Mouse (Mus musculus): ENCODE data around the gene Gm42791. TPM values are rescaled to one million over a fixed set of nuclear protein-coding genes. Genes with fewer than 3 reads are reported as not detected.
A peak's percentile ranks its signal among the peaks of the same experiment; 100 is the strongest.

Gene Gm42791
- total RNA-seq, 2 experiments from 2014 or later, result 34.0 to 39.1 TPM

- intact Hi-C loops (cut with DNase I), result no loop called here
Measured at GRCm38 (mm10) chr5:148992598-148992997, 2.3 kb downstream of the Gm42791 start.

DNA sequence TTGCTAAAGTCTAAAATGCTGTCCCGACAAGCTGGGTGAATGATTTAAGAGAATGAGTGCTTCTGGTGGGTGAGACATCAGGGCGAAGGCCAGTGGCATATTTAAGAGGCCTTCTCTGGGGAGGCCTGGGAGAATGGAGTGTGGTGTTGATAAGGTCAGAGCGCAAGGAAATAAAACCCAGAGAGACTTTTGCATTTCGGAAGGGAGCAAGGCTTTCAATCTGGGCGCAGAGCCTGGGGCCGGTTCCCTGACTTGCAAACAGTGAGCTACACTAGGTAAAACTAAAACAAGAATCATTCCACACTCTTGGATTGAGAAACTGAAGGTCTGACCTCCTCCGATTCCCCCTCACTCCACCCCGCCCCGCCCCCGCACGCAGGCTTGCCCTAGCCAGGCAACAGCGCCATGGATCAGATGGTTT is 4.0 kb downstream of the Gm42791 start:
- intact Hi-C loops (cut with DNase I), result no loop called here
- Histone ChIP-seq H3K27ac (peak overlapping the region; percentile 19; the same call in 1 of the 2 replicates), H3K4me3 (no peak overlapping the region)
- no peak for DNase-seq (ENCODE audit: extremely low spot score in 1 of 2, low spot score in 2 of 2)
- no peak for TF ChIP-seq CTCF (IDR thresholded peaks at IDR 0.05)

More at GRCm38 (mm10) chr5:148992598-148992997, 2.3 kb downstream of the Gm42791 start:
- no peak for DNase-seq (ENCODE audit: extremely low spot score in 1 of 2, low spot score in 2 of 2)
- no peak overlapping the region for H3K27ac ChIP-seq
- no peak for TF ChIP-seq CTCF (IDR thresholded peaks at IDR 0.05)
- no peak overlapping the region for H3K4me3 ChIP-seq

- H3K4me3 ChIP-seq, result no peak overlapping the region
- intact Hi-C loops (cut with DNase I), result no loop called here
- peak; percentile 42 for TF ChIP-seq CTCF (IDR thresholded peaks at IDR 0.05)
- DNase-seq (ENCODE audit: extremely low spot score in 1 of 2, low spot score in 2 of 2), result no peak
- H3K27ac ChIP-seq, result no peak overlapping the region
Measured at GRCm38 (mm10) chr5:148989480-148989879, 5.5 kb downstream of the Gm42791 start.

GRCm38 (mm10) chr5:148984961-148985360 is 10.0 kb downstream of the Gm42791 start:
- Histone ChIP-seq H3K4me3 (no peak overlapping the region), H3K27ac (no peak overlapping the region)
- TF ChIP-seq CTCF (IDR thresholded peaks at IDR 0.05), result no peak
- intact Hi-C loops (cut with DNase I), result no loop called here
- DNase-seq (ENCODE audit: extremely low spot score in 1 of 2, low spot score in 2 of 2), result no peak

DNA sequence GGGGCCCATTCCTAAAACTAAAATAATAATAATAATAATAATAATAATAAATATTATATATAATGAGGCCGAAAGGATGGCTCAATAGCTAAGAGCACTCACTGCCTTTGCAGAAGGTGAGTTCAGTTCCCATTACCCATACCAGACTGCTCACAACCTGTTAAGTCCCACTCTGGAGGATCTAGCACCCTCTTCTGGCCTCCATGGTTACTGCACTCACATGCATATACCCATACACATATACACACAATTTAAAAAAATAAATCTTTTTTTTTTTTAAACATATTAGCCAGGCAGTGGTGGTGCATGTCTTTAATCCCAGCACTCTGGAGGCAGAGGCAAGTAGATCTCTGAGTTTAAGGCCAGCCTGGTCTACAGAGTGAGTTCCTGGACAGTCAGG is 11.3 kb downstream of the Gm42791 start:
- no peak for TF ChIP-seq CTCF (IDR thresholded peaks at IDR 0.05)
- DNase-seq (ENCODE audit: extremely low spot score in 1 of 2, low spot score in 2 of 2), result no peak
- intact Hi-C loops (cut with DNase I), result no loop called here
- Histone ChIP-seq H3K27ac (no peak overlapping the region), H3K4me3 (no peak overlapping the region)

DNA sequence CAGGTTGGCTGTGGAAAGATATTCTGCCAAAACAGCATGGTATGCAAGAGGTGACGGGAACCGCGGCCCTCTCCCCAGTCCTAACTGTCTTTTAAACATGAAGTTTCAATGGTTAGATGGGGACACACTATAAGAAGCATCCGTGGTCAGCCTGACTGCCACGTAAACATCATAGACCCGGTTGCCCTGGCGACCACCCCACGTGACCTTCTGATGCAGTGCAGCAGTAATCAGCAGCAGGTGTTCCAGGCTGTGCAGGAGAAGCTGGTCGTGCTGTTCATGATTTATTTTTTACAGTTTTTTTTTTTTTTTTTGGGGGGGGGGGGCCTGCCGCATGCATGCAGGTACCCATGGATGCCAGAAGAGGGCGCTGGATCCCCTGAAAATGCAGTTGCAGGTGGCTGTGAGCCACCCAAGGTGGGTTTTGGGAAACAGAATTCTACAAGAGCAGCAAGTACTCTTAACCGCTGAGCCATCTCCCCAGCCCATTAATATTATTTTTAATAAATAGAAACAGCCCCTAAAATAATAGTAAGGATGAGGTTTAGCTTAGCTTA is 11.8 kb downstream of the Gm42791 start:
- no peak for DNase-seq (ENCODE audit: extremely low spot score in 1 of 2, low spot score in 2 of 2)
- Histone ChIP-seq H3K4me3 (no peak overlapping the region), H3K27ac (no peak overlapping the region)
- TF ChIP-seq CTCF (IDR thresholded peaks at IDR 0.05), result no peak; the same call in 1 of the 2 replicates
- intact Hi-C loops (cut with DNase I), result no loop called here

DNA sequence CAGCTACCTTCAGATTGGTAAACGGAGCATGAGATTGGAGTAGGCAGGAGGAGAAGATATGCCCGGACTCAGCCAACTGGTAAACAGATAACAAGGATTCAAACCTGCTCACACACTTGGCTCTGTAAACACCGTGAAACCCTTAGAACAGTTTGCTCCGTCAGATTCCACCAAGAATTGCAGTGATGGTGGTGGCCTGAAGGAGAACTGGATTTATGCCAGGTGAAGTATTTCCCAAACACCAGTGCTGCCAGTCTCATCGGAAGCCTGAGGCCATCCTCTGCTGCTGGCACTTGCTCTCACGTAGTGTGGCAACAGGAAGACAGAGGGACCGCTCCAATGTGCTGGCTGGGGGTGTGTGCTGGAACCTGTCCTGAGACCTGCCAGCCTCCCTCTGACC is 12.6 kb downstream of the Gm42791 start:
- no peak for DNase-seq (ENCODE audit: extremely low spot score in 1 of 2, low spot score in 2 of 2)
- no peak overlapping the region for H3K27ac ChIP-seq
- intact Hi-C loops (cut with DNase I), result no loop called here
- no peak overlapping the region for H3K4me3 ChIP-seq
- no peak for TF ChIP-seq CTCF (IDR thresholded peaks at IDR 0.05)

DNA sequence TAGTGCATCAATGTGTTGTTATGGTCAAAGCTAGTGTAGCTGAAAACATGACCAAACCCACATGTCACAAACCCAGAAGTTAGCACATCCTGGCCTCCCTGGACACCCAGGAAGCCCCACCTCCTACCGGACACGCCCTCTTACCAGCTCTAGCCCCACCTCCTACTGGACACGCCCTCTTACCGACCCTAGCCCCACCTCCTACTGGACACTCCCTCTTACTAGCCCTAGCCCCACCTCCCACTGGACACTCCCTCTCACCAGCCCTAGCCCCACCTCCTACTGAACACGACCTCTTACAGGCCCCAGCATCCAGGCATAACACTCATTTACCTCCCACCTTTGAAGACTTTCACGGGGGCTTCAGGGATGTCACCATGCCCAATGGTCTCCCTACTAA is 14.3 kb downstream of the Gm42791 start:
- intact Hi-C loops (cut with DNase I), result no loop called here

DNA sequence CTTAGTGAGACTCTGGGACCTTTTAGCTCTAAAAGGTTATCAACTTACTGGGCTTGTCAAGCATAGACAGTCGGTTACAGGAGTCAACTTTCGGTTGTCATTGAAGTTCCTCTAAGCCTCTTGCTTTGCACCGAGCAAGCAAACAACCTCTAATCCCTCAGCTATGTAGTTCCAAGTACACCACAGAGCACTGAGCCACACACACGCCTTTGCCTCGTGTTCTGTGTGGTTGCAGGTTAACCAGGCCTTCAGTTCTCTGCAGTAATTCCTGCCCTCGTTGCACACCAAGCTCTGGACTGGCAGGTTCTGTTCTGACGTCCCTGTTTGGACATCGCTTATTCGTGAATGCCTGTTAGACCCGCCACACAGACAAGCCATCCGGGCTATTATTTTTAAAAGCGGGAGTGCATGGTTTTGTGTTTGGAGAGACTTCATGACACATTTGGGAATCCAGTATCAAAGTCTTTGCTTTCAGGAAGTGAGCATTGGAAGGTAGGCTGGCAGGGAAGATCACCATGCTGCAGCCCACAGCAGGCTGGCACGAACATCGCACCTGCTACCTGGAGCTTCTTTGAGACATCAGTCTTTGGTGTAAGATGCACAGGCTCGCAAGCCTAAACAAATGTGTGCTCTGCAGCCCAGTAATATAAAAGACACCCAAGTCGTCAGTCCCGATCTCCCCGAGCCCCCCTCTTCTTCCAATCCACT is 16.3 kb downstream of the Gm42791 start:
- intact Hi-C loops (cut with DNase I), result no loop called here
- Histone ChIP-seq H3K27ac (no peak overlapping the region), H3K4me3 (no peak overlapping the region)
- TF ChIP-seq CTCF (IDR thresholded peaks at IDR 0.05), result no peak
- DNase-seq (ENCODE audit: extremely low spot score in 1 of 2, low spot score in 2 of 2), result no peak

More for the DNA sequence above, 14.3 kb downstream of the Gm42791 start:
- no peak for TF ChIP-seq CTCF (IDR thresholded peaks at IDR 0.05)
- DNase-seq (ENCODE audit: extremely low spot score in 1 of 2, low spot score in 2 of 2), result no peak
- Histone ChIP-seq H3K27ac (no peak overlapping the region), H3K4me3 (no peak overlapping the region)

DNA sequence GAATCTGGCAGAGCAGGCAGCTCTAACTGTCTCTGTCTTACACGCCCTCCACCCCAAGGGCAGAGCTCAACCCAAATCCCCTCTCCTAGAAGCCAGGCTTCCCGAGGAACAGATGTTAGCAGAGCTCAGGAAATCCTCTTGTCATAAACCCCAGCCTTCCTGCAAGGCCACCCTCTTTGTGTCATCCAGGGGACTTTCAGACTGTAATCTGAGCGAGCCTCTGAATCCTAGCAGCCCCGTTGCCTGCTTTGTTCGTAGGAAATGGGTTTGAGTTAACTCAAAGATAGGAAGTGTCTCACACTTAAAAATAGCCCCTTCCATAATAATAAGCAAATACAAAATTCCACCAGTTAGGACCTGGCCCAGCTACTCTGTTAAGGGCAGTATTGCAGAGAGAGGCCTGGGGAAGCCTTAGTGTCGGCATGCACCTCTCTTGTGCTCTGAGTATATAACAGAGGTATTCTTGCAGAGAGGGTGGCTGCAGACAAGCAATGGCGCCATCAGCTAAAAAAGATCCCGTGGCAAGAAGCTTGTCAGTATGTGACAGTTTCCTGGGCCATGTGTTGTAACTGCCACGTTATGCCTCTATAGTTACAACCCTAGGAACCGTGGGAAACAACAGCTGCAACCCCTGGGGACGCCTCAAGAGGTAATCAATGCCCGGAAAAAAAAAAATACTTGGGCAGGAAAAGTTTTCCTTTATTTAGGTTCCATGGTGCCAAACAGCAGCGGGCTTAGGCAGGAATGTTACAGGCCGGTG is 17.1 kb downstream of the Gm42791 start:
- TF ChIP-seq CTCF (IDR thresholded peaks at IDR 0.05), result no peak
- intact Hi-C loops (cut with DNase I), result no loop called here
- H3K4me3 ChIP-seq, result no peak overlapping the region
- no peak for DNase-seq (ENCODE audit: extremely low spot score in 1 of 2, low spot score in 2 of 2)
- H3K27ac ChIP-seq, result no peak overlapping the region; the same call in 1 of the 2 replicates

DNA sequence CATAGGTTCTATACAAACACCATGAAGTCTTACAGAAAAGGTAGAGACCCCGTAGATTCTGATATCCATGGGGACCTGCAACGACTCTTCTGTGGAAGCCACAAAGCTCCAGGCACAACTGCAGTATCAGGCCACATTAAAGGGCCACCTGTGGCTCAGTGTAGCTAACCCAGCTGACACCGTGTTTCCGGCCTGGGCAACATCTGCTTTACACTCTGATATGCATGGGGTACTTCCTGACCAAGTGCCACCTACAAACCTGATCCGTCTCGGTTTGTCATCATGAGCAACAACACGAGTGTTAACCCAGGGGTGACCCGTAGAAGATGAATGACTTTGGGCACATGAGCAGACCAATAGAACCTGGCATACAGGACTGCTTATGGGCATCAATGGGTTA is 18.1 kb downstream of the Gm42791 start:
- no peak for TF ChIP-seq CTCF (IDR thresholded peaks at IDR 0.05)
- Histone ChIP-seq H3K27ac (no peak overlapping the region), H3K4me3 (no peak overlapping the region)
- intact Hi-C loops (cut with DNase I), result no loop called here
- no peak for DNase-seq (ENCODE audit: extremely low spot score in 1 of 2, low spot score in 2 of 2)

- H3K4me3 ChIP-seq, result no peak overlapping the region
- intact Hi-C loops (cut with DNase I), result no loop called here
- no peak for TF ChIP-seq CTCF (IDR thresholded peaks at IDR 0.05)
- DNase-seq (ENCODE audit: extremely low spot score in 1 of 2, low spot score in 2 of 2), result no peak
- H3K27ac ChIP-seq, result no peak overlapping the region
Measured at GRCm38 (mm10) chr5:148975035-148975434, 19.9 kb downstream of the Gm42791 start.
